Mouse (Mus musculus): Measurements from ENCODE around the gene Hist1h2ag. TPM values are rescaled to one million over a fixed set of nuclear protein-coding genes. Genes with fewer than 3 reads are reported as not detected.
"Not testable (repeated sequence)": the region's sequence is repeated elsewhere in the genome, so short reads cannot be mapped to it uniquely, and the experiment has no call there.

The Hist1h2ag gene
- total RNA-seq, 2 experiments from 2014 or later: 26.2 to 28.0 TPM

- DNase-seq (ENCODE audit: extremely low spot score in 1 of 2, low spot score in 2 of 2): no peak
- intact Hi-C loops (cut with DNase I): loop anchor here (10.0 kb wide), 2 partner anchors 1654 to 1694 kb away; partner anchors contain the start of genes Hist1h1c, Hist1h1t and Hist1h4c
These were observed 2.1 kb downstream of the Hist1h2ag start for GRCm38 (mm10) chr13:22040464-22041141.

DNA sequence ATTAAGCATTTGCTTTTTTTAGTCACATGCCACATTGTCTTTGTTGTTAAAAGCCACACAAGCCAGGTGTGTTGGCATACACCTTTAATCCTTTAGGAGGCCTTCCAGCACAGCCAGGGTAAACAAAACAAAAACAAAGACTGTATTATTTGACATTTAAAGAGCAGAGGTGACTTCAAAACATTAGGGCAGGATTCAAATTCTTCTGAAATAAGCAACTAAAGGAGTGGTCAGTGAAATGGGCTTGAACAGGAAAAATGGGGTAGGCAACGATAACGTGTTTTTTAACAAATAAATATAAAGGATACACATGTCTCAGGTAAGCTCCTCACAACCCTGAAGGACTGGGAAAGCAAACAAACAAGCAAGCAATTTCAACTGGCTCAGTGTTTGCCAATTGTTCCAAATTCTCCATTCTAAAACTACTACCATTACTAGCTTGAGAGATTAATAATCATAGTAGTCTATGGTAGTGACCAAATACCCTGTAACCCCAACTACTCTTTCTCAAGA, 2.7 kb downstream of the Hist1h2ag start:
- intact Hi-C loops (cut with DNase I): loop anchor here (10.0 kb wide), 2 partner anchors 1655 to 1695 kb away; partner anchors contain the start of genes Hist1h1c, Hist1h1t and Hist1h4c
- no peak for DNase-seq (ENCODE audit: extremely low spot score in 1 of 2, low spot score in 2 of 2)

DNA sequence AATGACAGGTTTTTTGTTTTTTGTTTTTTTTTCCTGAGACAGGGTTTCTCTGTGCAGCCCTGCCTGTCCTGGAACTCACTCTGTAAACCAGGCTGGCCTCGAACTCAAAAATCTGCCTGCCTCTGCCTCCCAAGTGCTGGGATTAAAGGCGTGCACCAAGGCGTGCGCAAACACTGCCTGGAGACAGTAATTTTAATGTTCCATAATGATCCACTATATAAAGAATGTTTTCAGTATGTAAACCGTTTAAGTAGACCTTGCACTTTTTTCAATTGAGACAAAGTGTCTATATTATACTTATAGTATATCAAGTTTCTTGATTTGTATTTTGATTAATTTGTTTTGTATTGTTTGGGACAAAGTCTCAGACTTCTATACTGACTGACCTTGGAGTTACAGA, 3.4 kb downstream of the Hist1h2ag start:
- intact Hi-C loops (cut with DNase I): no loop called here
- no peak for DNase-seq (ENCODE audit: extremely low spot score in 1 of 2, low spot score in 2 of 2)

DNA sequence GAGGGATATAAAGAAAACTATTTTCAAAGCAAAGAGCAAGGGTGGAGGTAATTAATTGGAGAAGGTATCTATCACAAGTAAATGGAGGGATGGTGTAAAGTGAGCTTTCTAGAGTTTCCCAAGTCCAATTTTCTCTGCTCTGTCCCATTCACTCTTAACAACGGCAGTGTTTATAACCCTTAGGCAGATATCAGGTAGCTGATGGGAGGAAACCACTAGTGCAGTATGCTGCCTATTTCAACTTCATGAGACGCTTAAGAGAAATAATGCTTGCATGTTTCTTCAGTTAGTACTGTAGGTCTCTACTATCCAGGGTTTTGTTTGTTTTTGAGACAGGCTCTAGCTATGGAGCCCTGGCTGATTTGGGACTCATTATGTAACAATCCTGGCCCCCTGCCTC, 5.3 kb downstream of the Hist1h2ag start:
- intact Hi-C loops (cut with DNase I): no loop called here
- no peak for DNase-seq (ENCODE audit: extremely low spot score in 1 of 2, low spot score in 2 of 2)

DNA sequence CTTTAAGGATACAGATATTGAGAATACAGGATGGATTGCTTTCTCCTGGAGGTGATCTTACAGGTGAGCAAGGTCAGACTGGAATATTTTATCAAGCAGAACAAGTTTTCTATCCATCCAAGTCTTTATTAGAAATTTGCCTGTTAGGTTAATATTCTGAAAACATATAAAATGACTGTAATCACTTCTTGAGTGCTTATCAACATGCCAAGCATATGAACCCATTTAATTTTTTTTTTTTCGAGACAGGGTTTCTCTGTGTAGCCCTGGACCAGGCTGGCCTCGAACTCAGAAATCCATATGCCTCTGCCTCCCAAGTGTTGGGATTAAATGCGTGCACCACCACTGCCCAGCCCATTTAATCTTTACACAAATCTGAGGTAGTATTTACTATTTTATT, 5.8 kb downstream of the Hist1h2ag start:
- DNase-seq (ENCODE audit: extremely low spot score in 1 of 2, low spot score in 2 of 2): no peak
- intact Hi-C loops (cut with DNase I): no loop called here

DNA sequence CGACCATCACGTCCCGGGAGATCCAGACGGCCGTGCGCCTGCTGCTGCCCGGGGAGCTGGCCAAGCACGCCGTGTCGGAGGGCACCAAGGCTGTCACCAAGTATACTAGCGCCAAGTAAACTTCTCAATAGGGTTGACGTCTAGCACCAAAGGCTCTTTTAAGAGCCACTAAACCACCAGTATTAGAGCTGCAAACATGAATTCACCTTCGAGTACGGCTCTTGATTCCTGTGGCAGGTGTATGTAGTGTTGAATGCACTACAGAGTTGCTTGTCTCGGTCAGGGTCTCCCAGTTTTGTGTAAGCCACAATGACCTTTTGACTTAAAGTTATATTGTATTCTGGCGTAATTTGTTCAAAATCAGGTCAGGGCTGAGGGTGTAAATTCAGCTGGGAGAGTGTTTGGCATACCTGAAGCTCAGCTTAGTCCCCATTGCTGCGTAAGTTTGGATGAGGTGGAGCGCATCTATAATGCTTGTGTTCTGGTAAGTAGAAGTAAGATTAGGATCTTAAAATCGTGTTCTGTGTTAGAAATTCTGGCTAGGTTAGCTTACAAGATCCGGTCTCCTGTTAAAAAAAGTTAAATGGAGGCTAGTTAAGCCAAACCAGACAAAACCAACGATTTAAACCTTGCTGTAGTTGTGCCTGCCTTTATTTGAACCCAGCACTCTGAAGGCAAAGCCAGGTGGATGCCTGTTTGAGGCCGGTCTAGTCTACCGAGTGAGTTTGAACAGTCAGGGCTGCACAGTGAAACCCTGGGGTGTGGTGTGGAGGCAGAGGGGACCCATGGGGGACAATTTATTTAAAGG, 6.4 kb downstream of the Hist1h2ag start:
- no peak for DNase-seq (ENCODE audit: extremely low spot score in 1 of 2, low spot score in 2 of 2)
- intact Hi-C loops (cut with DNase I): no loop called here

DNA sequence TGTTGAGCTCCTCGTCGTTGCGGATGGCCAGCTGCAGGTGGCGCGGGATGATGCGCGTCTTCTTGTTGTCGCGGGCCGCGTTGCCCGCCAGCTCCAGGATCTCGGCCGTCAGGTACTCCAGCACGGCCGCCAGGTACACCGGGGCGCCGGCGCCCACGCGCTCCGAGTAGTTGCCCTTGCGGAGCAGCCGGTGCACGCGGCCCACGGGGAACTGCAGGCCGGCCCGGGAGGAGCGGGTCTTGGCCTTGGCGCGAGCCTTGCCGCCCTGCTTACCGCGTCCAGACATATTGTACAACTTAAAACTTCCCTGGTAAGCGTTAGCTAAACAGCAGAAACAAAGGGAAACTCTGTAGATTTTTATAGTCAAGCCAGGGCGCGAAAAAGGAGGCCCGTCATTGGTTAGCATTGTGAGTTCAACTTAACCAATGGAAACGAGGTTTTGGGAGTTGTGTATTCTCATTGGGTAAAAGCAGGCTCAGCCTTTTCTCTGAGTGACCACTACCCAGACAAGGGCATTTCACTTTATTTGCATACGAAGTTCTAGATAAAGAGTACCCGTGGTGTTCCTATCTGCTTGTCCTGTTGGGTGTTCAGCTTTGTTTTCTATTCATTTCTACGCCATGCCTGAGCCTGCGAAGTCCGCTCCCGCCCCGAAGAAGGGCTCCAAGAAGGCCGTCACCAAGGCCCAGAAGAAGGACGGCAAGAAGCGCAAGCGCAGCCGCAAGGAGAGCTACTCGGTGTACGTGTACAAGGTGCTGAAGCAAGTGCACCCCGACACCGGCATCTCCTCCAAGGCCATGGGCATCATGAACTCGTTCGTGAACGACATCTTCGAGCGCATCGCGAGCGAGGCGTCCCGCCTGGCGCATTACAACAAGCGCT, 7.2 kb downstream of the Hist1h2ag start, which contains the start of the genes Hist1h2ah and Hist1h2bk:
TSS of gene Hist1h2ah (minus strand) at position 302 of the 882 bp plus-strand sequence.
TSS of gene Hist1h2bk (plus strand) at position 604 of the 882 bp plus-strand sequence.
- peak; percentile 78 to 92 for DNase-seq (ENCODE audit: extremely low spot score in 1 of 2, low spot score in 2 of 2)
- intact Hi-C loops (cut with DNase I): not testable (repeated sequence)

GRCm38 (mm10) chr13:22034443-22035266, 8.1 kb downstream of the Hist1h2ag start:
- DNase-seq (ENCODE audit: extremely low spot score in 1 of 2, low spot score in 2 of 2): no peak
- intact Hi-C loops (cut with DNase I): no loop called here

GRCm38 (mm10) chr13:22033741-22034442, 8.9 kb downstream of the Hist1h2ag start:
- intact Hi-C loops (cut with DNase I): no loop called here
- DNase-seq (ENCODE audit: extremely low spot score in 1 of 2, low spot score in 2 of 2): no peak

DNA sequence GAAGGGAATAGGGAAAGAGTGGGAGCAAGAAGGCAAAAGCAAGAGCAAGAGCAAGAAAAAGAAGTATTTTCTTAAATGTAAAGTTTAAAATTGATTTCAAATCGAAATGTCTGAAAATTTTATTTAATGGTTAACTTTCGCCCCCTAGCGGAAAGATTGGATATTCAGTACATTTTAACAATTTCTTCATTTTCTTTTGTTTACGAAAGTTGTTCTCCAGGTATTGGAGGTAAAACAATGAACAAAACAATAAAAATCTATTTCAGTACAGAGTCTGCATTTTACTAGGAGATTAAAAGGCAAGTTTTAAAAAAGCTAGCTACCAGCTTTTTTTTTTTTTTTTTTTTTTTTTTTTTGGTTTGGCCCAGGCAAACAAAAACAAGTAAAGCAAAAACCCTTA, 12.3 kb downstream of the Hist1h2ag start:
- intact Hi-C loops (cut with DNase I): no loop called here
- DNase-seq (ENCODE audit: extremely low spot score in 1 of 2, low spot score in 2 of 2): no peak

DNA sequence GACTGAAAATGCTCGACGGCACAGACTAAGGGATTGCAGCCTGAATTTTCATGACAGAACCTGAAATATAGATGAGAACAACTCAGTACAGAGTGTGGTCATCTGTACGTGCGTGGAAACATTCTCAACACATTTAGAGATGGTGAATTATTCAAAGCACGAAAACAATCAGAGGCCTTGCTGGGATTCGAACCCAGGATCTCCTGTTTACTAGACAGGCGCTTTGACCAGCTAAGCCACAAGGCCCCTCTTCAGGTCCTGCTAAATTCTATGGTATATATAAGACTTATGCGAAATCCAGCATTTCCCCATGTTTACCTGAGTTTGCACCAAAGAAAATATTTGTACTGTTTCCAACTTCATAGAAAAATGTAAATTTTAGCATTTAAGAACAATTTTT, 12.8 kb downstream of the Hist1h2ag start:
- intact Hi-C loops (cut with DNase I): loop anchor here (5.0 to 10.0 kb wide), 4 partner anchors 315 to 1492 kb away; partner anchors contain the start of genes Hist1h2ai, Hist1h2bl and Hist1h3h
- DNase-seq (ENCODE audit: extremely low spot score in 1 of 2, low spot score in 2 of 2): no peak

DNA sequence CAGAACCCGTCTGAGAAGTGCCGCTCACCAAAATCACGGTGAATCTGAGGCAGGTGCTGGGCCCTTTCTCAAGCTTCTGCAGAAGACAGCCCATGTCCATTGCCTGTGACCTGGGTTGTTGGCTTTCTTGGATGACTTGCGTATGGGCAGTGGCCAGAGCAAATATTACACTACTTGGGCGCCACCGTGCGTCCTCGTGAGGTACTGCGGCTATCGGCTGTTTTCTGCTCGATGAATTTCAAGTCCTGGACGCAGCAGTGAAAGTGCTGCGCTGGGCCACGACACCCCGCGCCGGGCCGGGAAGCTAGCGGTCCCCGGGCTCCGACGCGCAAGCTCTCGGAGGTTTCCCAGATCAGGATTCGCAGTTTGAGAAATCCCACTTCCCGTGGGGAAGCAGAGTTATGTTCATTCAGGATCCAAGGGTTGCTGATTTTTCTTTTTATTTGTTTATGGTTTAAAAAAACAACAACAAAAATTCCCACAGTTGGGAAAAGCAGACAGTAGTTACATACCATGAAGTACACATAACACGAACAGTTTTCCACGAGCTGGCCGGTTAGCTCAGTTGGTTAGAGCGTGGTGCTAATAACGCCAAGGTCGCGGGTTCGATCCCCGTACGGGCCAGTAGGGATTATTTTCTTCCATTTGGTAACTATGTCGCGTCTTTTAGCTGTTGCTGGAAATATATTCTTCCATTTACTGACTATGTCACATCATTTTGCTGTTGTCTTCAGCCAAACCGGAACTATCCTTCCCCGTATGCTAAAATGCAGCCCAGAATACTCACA, 13.9 kb downstream of the Hist1h2ag start:
- peak; percentile 90 to 91 for DNase-seq (ENCODE audit: extremely low spot score in 1 of 2, low spot score in 2 of 2)

DNA sequence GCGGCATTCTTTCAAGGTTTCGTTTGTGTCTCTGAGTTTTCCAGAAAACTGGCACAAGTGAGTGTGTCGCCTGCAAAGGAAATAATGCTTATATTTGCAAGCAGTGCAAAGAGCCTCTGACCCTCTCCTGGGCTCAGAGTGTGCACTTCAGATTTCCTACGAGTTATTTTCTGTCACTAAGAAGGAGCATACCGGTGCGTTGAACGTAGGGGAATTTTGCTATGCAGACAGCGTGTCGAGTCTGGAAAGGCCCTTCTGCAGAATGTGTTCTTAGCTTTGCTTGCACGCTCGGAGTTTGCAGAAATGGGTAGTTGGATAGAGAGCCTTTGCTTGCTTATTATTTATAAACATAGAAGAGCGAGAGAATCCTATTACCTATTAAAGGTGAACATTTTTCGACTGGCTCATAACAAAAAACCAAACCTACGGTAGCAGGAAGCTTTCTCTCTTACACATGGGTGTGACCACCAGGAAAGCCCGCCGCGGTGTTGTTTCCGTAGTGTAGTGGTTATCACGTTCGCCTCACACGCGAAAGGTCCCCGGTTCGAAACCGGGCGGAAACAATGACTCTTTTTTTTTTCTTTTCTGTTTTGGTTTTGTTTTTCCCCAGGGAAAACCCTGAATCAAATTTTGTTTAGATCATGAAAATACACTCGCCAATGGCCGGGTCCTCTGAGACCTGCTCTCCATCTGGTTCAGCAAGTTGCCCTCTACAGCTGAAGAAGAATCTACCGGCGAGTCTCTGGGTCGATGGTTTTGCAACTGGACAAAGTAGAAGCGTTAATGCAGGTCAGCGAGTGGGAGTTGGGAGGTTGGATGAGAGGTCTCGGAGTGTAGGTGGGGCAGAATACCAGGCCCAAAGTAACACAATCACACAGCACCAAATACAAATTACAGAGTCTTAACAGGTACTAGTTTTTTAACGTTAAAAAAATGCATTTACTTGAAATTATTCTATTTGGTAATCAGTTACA, 16.4 kb downstream of the Hist1h2ag start:
- intact Hi-C loops (cut with DNase I): loop anchor here (5.0 to 10.0 kb wide), 4 partner anchors 312 to 1496 kb away; partner anchors contain the start of genes Hist1h2ai, Hist1h2bl and Hist1h3h

More for the DNA sequence above, 13.9 kb downstream of the Hist1h2ag start:
- intact Hi-C loops (cut with DNase I): loop anchor here (1.0 to 10.0 kb wide), 5 partner anchors 55 to 1493 kb away; partner anchors contain the start of genes Hist1h2ai, Hist1h2bl and Hist1h3h

GRCm38 (mm10) chr13:22022241-22022640, 20.5 kb downstream of the Hist1h2ag start:
- intact Hi-C loops (cut with DNase I): loop anchor here (5.0 to 10.0 kb wide), 3 partner anchors 90 to 1413 kb away; partner anchors contain the start of genes Hist1h2ai, Hist1h2bl and Hist1h3h
- peak; percentile 68 to 73 for DNase-seq (ENCODE audit: extremely low spot score in 1 of 2, low spot score in 2 of 2)

More for the DNA sequence above, 16.4 kb downstream of the Hist1h2ag start:
- DNase-seq (ENCODE audit: extremely low spot score in 1 of 2, low spot score in 2 of 2): peak; percentile 77 to 83

DNA sequence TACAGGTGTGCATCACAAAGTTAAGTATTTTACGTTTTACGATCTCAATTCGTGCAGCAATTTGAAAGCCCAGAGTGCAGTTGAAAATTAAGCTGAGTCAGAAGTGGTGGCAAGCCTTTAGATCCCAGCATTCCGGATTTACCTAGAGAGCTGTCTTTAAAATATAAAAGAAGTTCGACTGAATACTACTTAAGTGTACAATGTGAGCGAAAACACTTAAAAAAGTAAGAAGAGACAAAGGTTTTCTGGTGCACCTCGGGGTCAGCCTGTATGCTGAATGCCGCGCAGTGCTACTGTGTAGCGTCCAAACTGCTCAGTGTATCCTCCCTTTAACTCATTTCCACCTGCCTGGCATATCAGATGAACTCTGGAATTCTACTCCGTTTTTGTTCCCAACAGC, 21.2 kb downstream of the Hist1h2ag start:
- intact Hi-C loops (cut with DNase I): loop anchor here (5.0 to 10.0 kb wide), 3 partner anchors 89 to 1413 kb away; partner anchors contain the start of genes Hist1h2ai, Hist1h2bl and Hist1h3h
- DNase-seq (ENCODE audit: extremely low spot score in 1 of 2, low spot score in 2 of 2): no peak
